Mouse (Mus musculus) heart, embryonic 16.5 days (tissue): ENCODE measurements around the gene Phf23. TPM values are rescaled to one million over a fixed set of nuclear protein-coding genes. Genes with fewer than 3 reads are reported as not detected.

Experiments
- ATAC-seq: fragments of 200-750 bp; cut with Nextera tagmentation; replicated peaks from 2 replicates; pipeline ENCODE4 v1.8.0; 2017; ENCODE audit warnings: moderate number of reproducible peaks; ENCODE audit not compliant: insufficient read depth, low FRiP score; ENCODE audit errors: extremely low read depth
- H3K27ac ChIP-seq: fragments of 300-500 bp; sonication (generic); 2 replicates; pipeline ENCODE4 v1.5.1; 2014; ENCODE audit warnings: mild to moderate bottlenecking, low read length, control low read depth, moderate library complexity
- H3K27me3 ChIP-seq: fragments of 300-500 bp; sonication (generic); 2 replicates; pipeline ENCODE4 v1.6.1; 2014; ENCODE audit warnings: low read length, mixed read lengths; ENCODE audit not compliant: control insufficient read depth, insufficient read depth
- H3K36me3 ChIP-seq: fragments of 300-500 bp; sonication (generic); 2 replicates; pipeline ENCODE4 v1.6.1; 2014; ENCODE audit not compliant: control insufficient read depth, insufficient read depth
- H3K4me1 ChIP-seq: fragments of 300-500 bp; sonication (generic); 2 replicates; pipeline ENCODE4 v1.6.1; 2014; ENCODE audit warnings: low read length, mixed read lengths; ENCODE audit not compliant: control insufficient read depth, insufficient read depth
- H3K4me2 ChIP-seq: fragments of 300-500 bp; sonication (generic); 2 replicates; pipeline ENCODE4 v1.6.1; 2014; ENCODE audit warnings: low read depth, mild to moderate bottlenecking, control low read depth, low read length
- H3K4me3 ChIP-seq: fragments of 300-500 bp; sonication (generic); 2 replicates; pipeline ENCODE4 v1.5.1; 2014; ENCODE audit warnings: mild to moderate bottlenecking, control low read depth, low read length
- H3K9ac ChIP-seq: fragments of 300-500 bp; sonication (generic); 2 replicates; pipeline ENCODE4 v1.6.1; 2014; ENCODE audit warnings: low read length, control low read depth
- H3K9me3 ChIP-seq: fragments of 300-500 bp; sonication (generic); replicated peaks from 2 replicates; pipeline ENCODE4 v1.6.1; 2016; ENCODE audit warnings: low read length; ENCODE audit not compliant: control insufficient read depth
- WGBS: fragments of 180-500 bp; shearing (Covaris S2); extraction: QIAGEN DNeasy Blood & Tissue Kit; methylation state at CpG from one replicate; pipeline ENCODE4 v1.1.7; 2014; 5-methylcytosine and 5-hydroxymethylcytosine counted together
- polyA plus RNA-seq: library from polyadenylated mRNA; unstranded; fragments of >200 nt; fragmentation: Nextera tagmentation; extraction: Ambion mirVana; gene quantifications from 2 replicates; pipeline ENCODE4 v1.2.1, GENCODE M21; 2015

Gene Phf23
- polyA plus RNA-seq, 1 experiment from 2014 or later: 42.0 TPM

DNA sequence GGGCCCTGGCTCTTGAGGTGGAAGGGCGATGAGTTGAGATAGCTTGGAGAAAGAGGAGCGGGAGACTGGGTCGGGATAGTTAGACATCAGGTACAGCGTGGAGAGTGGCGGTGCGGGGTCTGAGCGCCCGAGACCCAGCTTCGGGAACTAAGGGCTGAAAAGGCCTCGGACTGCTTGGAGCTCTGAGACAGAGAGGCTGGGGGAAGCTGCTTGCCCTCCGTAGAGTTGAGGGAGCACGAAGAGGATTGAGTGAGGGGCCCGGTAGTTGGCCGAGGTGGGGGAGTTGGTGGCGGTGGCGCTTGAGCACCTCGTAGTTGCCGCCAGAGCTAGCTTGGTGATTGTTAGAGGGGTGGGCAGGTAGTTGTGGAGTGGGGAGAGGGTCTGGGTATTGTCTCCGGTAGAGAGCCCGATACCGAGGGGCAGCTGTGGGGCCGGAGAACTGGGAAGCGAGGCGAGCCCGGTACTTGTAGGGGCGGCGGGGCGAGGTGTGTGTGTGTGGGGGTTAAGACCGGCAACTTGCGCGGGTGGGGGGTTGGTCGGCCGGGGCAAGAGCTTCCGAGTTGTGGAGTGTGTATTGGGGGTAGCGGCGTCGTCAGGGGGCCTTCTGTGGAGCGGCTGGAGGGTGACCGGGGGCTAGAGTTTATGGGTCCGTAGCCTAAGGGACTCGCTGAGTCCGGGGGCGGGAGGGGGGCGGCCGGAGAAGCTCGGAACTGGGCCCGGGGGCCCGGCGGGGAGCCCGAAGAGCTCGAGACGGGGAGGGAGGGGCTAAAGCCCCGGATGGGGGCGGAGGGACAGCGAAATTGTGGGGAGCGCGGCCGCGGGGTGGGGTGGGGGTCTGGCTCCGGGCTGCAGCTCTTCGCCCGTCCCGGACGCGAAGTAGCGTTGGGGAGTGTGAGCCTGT, 834 bp downstream of the Phf23 start:
- WGBS: 1% methylated on average over 66 of the region's 66 CpGs
- Histone ChIP-seq H3K27me3 (no peaks in the 10 kb centered on the region), H3K9ac (peak overlapping the region; percentile 90), H3K27ac (peak overlapping the region; percentile 99), H3K9me3 (no peaks in the 10 kb centered on the region), H3K4me1 (peaks cover 21% of the 10 kb centered on the region), H3K4me3 (peak overlapping the region; percentile 93), H3K4me2 (peak overlapping the region; percentile 65), H3K36me3 (peaks cover 35% of the 10 kb centered on the region)
- ATAC-seq: peak; percentile 4

DNA sequence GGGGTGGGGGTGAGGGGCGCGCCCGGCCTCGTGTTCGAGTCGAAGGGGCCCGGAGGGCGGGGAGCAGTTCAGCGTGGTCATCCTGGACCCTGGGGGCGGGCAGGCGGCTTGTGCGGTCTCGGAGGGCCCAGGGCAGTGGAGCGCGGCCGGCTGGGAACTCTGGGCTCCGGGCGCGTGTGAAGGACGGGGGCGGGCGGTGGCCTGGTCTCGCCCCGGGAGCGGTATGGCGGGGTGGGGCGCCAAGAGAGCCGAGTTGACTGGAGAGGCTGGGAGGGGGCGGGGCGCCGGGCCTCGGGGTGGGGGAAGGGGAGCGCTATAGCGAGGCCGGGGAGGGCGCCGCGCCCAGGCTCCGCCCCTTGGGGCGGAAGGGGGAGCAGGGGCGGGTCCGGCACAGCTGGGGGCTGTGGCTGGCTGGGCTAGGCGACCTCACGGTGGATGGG, 1.5 kb downstream of the Phf23 start:
- WGBS: 0% methylated on average over 33 of the region's 44 CpGs
- H3K9ac ChIP-seq: peak overlapping the region; percentile 90

DNA sequence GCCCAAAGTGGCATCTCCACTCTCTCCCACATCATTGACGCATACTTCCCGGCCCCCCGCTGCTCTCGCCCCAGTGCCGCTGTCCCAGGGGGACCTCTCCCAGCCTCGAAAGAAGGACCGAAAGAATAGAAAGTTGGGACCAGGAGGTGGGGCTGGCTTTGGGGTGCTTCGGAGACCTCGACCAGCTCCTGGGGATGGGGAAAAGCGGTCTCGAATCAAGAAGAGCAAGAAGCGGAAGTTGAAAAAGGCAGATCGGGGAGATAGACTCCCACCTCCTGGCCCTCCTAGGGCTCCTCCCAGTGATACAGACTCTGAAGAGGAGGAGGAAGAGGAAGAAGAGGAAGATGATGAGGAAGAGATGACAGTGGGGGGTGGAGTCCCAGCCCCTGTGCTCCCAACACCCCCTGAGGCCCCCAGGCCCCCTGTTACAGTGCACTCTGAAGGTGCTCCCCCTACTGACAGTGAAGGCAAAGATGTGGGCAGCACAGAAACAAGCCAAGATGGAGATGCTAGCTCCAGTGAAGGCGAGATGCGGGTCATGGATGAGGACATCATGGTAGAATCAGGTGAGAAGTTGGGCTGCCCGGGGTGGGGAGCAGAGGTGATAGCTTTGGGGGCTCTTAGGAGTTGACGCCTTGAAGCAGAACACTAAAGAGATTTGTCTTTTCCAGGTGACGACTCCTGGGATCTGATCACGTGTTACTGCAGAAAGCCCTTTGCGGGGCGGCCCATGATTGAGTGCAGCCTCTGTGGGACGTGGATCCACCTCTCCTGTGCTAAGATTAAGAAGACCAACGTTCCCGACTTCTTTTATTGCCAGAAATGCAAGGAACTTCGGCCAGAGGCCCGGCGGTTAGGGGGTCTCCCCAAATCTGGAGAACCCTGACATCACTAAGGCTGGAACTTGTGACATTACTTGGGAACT, 3.3 kb downstream of the Phf23 start:
- Histone ChIP-seq H3K9ac (no peak overlapping the region), H3K27me3 (no peaks in the 10 kb centered on the region), H3K4me2 (no peak overlapping the region), H3K4me1 (peaks cover 30% of the 10 kb centered on the region), H3K27ac (no peak overlapping the region), H3K36me3 (peaks cover 30% of the 10 kb centered on the region), H3K9me3 (no peaks in the 10 kb centered on the region), H3K4me3 (no peak overlapping the region)
- no peak for ATAC-seq
- WGBS: 90% methylated on average over 27 of the region's 27 CpGs

More for the DNA sequence above, 1.5 kb downstream of the Phf23 start:
- Histone ChIP-seq H3K4me2 (peak overlapping the region; percentile 65), H3K4me3 (peak overlapping the region; percentile 93), H3K27me3 (no peaks in the 10 kb centered on the region), H3K36me3 (peaks cover 35% of the 10 kb centered on the region), H3K4me1 (peaks cover 28% of the 10 kb centered on the region), H3K27ac (peak overlapping the region; percentile 99), H3K9me3 (no peaks in the 10 kb centered on the region)
- ATAC-seq: peak; percentile 56

DNA sequence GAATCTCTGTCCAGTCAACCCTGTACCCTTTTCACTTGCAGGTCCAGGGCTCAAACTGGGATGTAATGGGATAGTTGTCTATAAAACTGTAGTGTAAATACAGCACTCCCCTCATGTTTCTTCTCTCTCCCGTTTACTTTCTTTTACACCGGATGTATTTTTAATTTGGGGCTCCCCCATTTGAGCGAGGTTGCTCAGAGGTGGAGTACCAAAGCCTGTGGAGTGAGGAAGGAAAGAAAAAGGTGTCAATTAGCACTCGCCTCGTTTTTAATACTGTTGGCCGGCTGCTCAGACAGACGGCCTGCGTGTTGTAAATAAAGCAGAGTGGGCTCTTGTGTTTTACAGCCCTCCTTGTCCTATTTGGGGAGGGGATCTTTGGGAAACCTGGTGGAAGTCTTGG, 4.1 kb downstream of the Phf23 start:
- Histone ChIP-seq H3K9me3 (no peaks in the 10 kb centered on the region), H3K27ac (peak overlapping the region; percentile 93; the same call in 1 of the 2 replicates), H3K36me3 (peaks cover 22% of the 10 kb centered on the region), H3K4me3 (no peak overlapping the region), H3K9ac (no peak overlapping the region), H3K4me1 (peaks cover 30% of the 10 kb centered on the region), H3K27me3 (no peaks in the 10 kb centered on the region), H3K4me2 (no peak overlapping the region)
- 85% methylated on average over 8 of the region's 8 CpGs for WGBS
- no peak for ATAC-seq

DNA sequence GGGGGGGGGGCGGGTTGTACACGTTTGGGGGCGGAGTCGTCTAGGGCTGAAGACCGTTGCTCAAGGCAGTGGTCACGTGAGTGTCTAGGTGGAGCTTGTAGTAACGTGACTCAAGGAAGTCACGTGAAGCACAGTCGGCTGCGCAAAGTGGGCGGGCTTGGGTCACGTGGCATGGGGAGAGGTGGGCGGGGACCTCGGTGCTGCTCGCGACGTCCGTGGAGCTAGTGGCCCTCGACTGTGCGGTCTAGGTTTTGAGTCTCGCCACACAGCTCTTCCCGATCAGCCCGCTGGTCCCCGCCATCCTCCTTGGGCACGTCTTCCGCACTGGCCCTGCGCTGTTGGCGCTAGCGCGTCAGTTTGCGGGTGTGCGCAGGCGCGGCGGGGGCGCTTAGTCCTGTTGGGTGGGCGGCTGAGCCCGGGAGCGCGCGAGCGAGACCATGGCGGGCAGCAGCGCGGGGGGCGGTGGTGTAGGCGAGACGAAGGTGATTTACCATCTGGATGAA, 4.9 kb downstream of the Phf23 start, which contains the start of gene Dvl2:
Gene Dvl2, plus strand, starts transcription at position 200 of the 503 bp plus-strand sequence.
- Histone ChIP-seq H3K36me3 (peaks cover 26% of the 10 kb centered on the region), H3K27me3 (no peaks in the 10 kb centered on the region), H3K4me3 (peak within 1 kb of the TSS; percentile 75), H3K27ac (peak within 1 kb of the TSS; percentile 93), H3K4me2 (peak within 1 kb of the TSS; percentile 78), H3K9me3 (no peaks in the 10 kb centered on the region), H3K4me1 (peaks cover 28% of the 10 kb centered on the region), H3K9ac (peak within 1 kb of the TSS; percentile 87)
- under 1% methylated on average over 48 of the region's 48 CpGs for WGBS
- peak; percentile 46 for ATAC-seq

DNA sequence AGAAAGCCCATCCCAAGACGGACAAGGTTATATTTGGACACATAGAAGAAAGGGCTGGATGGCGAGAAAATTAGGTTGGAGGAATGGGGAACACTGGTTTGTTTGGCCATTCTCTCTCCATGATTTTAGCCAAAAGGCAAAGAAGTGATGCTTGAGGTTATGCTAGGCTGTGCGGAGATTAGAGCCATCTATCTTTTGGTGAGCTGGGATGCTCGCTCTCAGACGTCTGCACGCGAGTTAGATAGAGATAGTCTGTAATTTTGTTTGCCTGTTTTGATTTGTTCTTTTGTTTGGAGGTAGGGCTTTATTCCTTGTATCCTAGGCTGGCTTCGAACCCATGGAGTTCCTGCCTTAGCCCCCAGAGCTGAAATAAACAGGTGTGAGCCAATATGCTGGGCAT, 5.6 kb downstream of the Phf23 start:
- no peaks in the 10 kb centered on the region for H3K9me3 ChIP-seq
- H3K27me3 ChIP-seq: no peaks in the 10 kb centered on the region
- peak overlapping the region; percentile 87 for H3K9ac ChIP-seq
- 8% methylated on average over 8 of the region's 8 CpGs for WGBS
- peaks cover 28% of the 10 kb centered on the region for H3K4me1 ChIP-seq
- peak overlapping the region; percentile 75 for H3K4me3 ChIP-seq
- no peak for ATAC-seq
- peaks cover 33% of the 10 kb centered on the region for H3K36me3 ChIP-seq
- H3K4me2 ChIP-seq: peak overlapping the region; percentile 78
- H3K27ac ChIP-seq: peak overlapping the region; percentile 93

DNA sequence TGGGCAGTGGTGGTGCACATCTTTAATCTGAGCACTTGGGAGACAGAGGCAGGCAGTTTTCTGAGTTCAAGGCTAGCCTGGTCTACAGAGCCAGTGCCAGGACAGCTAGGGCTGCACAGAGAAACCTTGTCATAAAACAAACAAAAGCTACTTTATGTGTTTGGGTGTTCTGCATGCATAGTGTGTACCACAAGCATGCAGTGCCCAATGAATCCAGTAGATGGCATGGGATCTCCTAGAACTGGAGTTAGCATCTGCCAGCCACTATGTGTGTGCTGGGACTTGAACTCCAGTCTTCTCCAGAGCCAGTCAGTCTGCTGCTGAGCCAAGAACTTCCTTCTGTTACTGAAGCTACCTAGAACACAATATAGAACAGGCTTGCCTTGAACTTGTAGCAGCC, 6.3 kb downstream of the Phf23 start:
- Histone ChIP-seq H3K4me1 (peaks cover 28% of the 10 kb centered on the region), H3K4me2 (peak overlapping the region; percentile 78), H3K9me3 (no peaks in the 10 kb centered on the region), H3K36me3 (peaks cover 40% of the 10 kb centered on the region), H3K27me3 (no peaks in the 10 kb centered on the region), H3K27ac (no peak overlapping the region), H3K9ac (no peak overlapping the region), H3K4me3 (peak overlapping the region; percentile 75)
- ATAC-seq: no peak

DNA sequence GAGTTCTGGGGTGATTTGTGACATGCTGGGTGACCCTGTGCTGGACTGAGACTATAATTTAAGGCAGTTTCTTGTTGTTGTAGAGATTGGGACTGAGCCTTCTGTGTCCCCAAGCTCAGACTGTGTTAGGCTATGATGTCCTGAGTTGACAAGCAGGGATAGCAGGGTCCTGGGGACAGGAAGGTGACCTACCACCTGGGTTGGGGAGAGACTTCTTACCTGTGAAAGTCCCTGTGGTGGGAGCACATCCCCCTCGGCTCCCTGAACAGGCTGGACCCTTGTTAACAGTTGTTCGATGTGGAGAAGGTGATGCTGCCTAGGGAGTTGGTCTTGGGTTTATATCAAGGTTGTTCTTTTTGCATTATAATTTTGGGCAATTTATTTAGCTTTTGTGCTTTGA, 6.9 kb downstream of the Phf23 start:
- no peak overlapping the region for H3K27ac ChIP-seq
- ATAC-seq: no peak
- peak overlapping the region; percentile 78; the same call in 1 of the 2 replicates for H3K4me2 ChIP-seq
- H3K4me1 ChIP-seq: peaks cover 26% of the 10 kb centered on the region
- WGBS: 85% methylated on average over 2 of the region's 2 CpGs
- H3K36me3 ChIP-seq: peaks cover 44% of the 10 kb centered on the region
- no peak overlapping the region for H3K4me3 ChIP-seq
- no peaks in the 10 kb centered on the region for H3K9me3 ChIP-seq
- H3K27me3 ChIP-seq: no peaks in the 10 kb centered on the region
- H3K9ac ChIP-seq: no peak overlapping the region
